Mouse (Mus musculus) heart, postnatal 0 days (tissue): ENCODE measurements around the gene Cacng5. TPM values are rescaled to one million over a fixed set of nuclear protein-coding genes. Genes with fewer than 3 reads are reported as not detected.

Experiments
- ATAC-seq: fragments of 200-750 bp; cut with Nextera tagmentation; 2 replicates; pipeline ENCODE4 v1.8.0; 2017; ENCODE audit warnings: low read depth, moderate number of reproducible peaks, moderate library complexity; ENCODE audit not compliant: insufficient read depth
- DNase-seq: peaks from one replicate; pipeline ENCODE4 v3.0.0-alpha.2; 2016; ENCODE audit warnings: low spot score
- H3K27ac ChIP-seq: fragments of 300-500 bp; sonication (generic); 2 replicates; pipeline ENCODE4 v1.5.1; 2014; ENCODE audit warnings: low read depth, mild to moderate bottlenecking
- H3K27me3 ChIP-seq: fragments of 300-500 bp; sonication (generic); 2 replicates; pipeline ENCODE4 v1.6.1; 2014; ENCODE audit warnings: low read length, mixed read lengths; ENCODE audit not compliant: control insufficient read depth, insufficient read depth
- H3K36me3 ChIP-seq: fragments of 300-500 bp; sonication (generic); replicated peaks from 2 replicates; pipeline ENCODE4 v1.6.1; 2014; ENCODE audit warnings: low read length, mixed read lengths; ENCODE audit not compliant: control insufficient read depth, insufficient read depth
- H3K4me1 ChIP-seq: fragments of 300-500 bp; sonication (generic); 2 replicates; pipeline ENCODE4 v1.6.1; 2014; ENCODE audit warnings: antibody characterized with exemption; ENCODE audit not compliant: control insufficient read depth, insufficient read depth
- H3K4me2 ChIP-seq: fragments of 300-500 bp; sonication (generic); 2 replicates; pipeline ENCODE4 v1.6.1; 2014; ENCODE audit warnings: low read depth, mild to moderate bottlenecking, low read length, moderate library complexity
- H3K4me3 ChIP-seq: fragments of 300-500 bp; sonication (generic); 2 replicates; pipeline ENCODE4 v1.5.1; 2014; ENCODE audit warnings: low read depth, low read length
- H3K9ac ChIP-seq: fragments of 300-500 bp; sonication (generic); replicated peaks from 2 replicates; pipeline ENCODE4 v1.6.1; 2014; ENCODE audit warnings: low read depth, low read length, mixed read lengths
- H3K9me3 ChIP-seq: fragments of 300-500 bp; sonication (generic); replicated peaks from 2 replicates; pipeline ENCODE4 v1.6.1; 2016; ENCODE audit warnings: low read length; ENCODE audit not compliant: control insufficient read depth
- CTCF ChIP-seq: IDR thresholded peaks from 2 replicates; pipeline ENCODE4 v1.5.1; 2016; ENCODE audit warnings: antibody characterized with exemption, control low read depth, low read depth
- EP300 ChIP-seq: IDR thresholded peaks from 2 replicates; pipeline ENCODE4 v1.6.1; 2016; ENCODE audit warnings: antibody characterized with exemption, low read depth
- WGBS: fragments of 180-500 bp; shearing (Covaris S2); extraction: QIAGEN DNeasy Blood & Tissue Kit; methylation state at CpG from one replicate; pipeline ENCODE4 v1.1.7; 2014; 5-methylcytosine and 5-hydroxymethylcytosine counted together
- polyA plus RNA-seq: library from polyadenylated mRNA; unstranded; fragments of >200 nt; fragmentation: Nextera tagmentation; extraction: Ambion mirVana; gene quantifications from 2 replicates; pipeline ENCODE4 v1.2.1, GENCODE M21; 2015
- total RNA-seq: library from RNA; depleted of rRNA; stranded (reverse); fragments of >200 nt; gene quantifications from 2 replicates; pipeline ENCODE4 v1.2.3, GENCODE M21; 2014; ENCODE audit warnings: low replicate concordance; rRNA removed

Gene Cacng5
- total and polyA plus RNA-seq, 2 experiments from 2014 or later, result not detected

- DNase-seq, result no peak
- no peak overlapping the region for H3K9ac ChIP-seq
- ATAC-seq, result no peak
- H3K27ac ChIP-seq, result no peak overlapping the region
- no peaks in the 10 kb centered on the region for H3K9me3 ChIP-seq
- no peaks in the 10 kb centered on the region for H3K4me1 ChIP-seq
- TF ChIP-seq CTCF, result no peak
- no peak for TF ChIP-seq EP300
- 65% methylated on average over 7 of the region's 7 CpGs for WGBS
- H3K36me3 ChIP-seq, result no peaks in the 10 kb centered on the region
- H3K27me3 ChIP-seq, result no peaks in the 10 kb centered on the region
- H3K4me2 ChIP-seq, result no peak overlapping the region
- no peak overlapping the region for H3K4me3 ChIP-seq
Measured at GRCm38 (mm10) chr11:107833351-107834040, 81.4 kb downstream of the Cacng5 start.

Other genes with a start within 250 kb of the Cacng5 start
- gene Cacng1, start 198.5 kb downstream of the Cacng5 start, total RNA-seq, result 1.4 TPM in 1 of 2 replicates, not detected in the other
- 0.10 TPM in 1 of 2 replicates, not detected in the other for gene Cacng1, start 198.5 kb downstream of the Cacng5 start, polyA plus RNA-seq
- 0.12 TPM in 1 of 2 replicates, not detected in the other for gene Cacng4, start 120.5 kb downstream of the Cacng5 start, total RNA-seq
- gene Cacng4, start 120.5 kb downstream of the Cacng5 start, polyA plus RNA-seq, result 0.04 and 0.08 TPM in 2 replicates